8 mouse cellular contexts compared by ENCODE assay signal in genomic region chr5:125709160-125709559, GRCm38 (mm10).
DNase-seq lines count a peak whose midpoint lies in the region; ATAC-seq and TF ChIP-seq lines count a peak whose summit lies in the region.

No protein-coding gene starts in this region.

- no peak for TF ChIP-seq EP300 in lung, postnatal 0 days (IDR thresholded peaks at IDR 0.05)

- no peak for TF ChIP-seq CTCF in lung, postnatal 0 days (IDR thresholded peaks at IDR 0.05)

- H3K27ac ChIP-seq in lung, postnatal 0 days (ENCODE audit: low read length), result no peak overlapping the region

- no peak for ATAC-seq in lung, postnatal 0 days

- H3K9me3 ChIP-seq in lung, postnatal 0 days (ENCODE audit: low read length), result no peaks in the 10 kb centered on the region

- intact Hi-C loops in gastrocnemius, postnatal 36 days (cut with DNase I), result no loop called here

- WGBS in lung, postnatal 0 days, result 6% methylated on average over 3 of the region's 3 CpGs

- no peaks in the 10 kb centered on the region for H3K4me1 ChIP-seq in lung, postnatal 0 days (ENCODE audit: insufficient read depth, low read depth, low read length)

- H3K36me3 ChIP-seq in lung, postnatal 0 days (ENCODE audit: insufficient read depth, low read length), result no peaks in the 10 kb centered on the region

- H3K4me2 ChIP-seq in lung, postnatal 0 days (replicated peaks; ENCODE audit: low read depth, low read length), result no peak overlapping the region

- no peaks in the 10 kb centered on the region for H3K27me3 ChIP-seq in lung, postnatal 0 days (replicated peaks; ENCODE audit: insufficient read depth, low read length)

- H3K4me3 ChIP-seq in lung, postnatal 0 days (ENCODE audit: low read depth, low read length), result no peak overlapping the region

- peak; percentile 4 to 13 for DNase-seq in lung, adult 18-20 months
- DNase-seq in lung, postnatal 0 days (ENCODE audit: low spot score), result no peak
- peak; percentile 85 for DNase-seq in ZHBTc4 (ENCODE audit: low read depth, low spot score)
- peak; percentile 22 for DNase-seq in cerebellum, adult 8-10 months
- DNase-seq in gastrocnemius, postnatal 36 days, result peak; percentile 25 to 35
- DNase-seq in left cerebral cortex, adult 8-10 months (ENCODE audit: low spot score in 2 of 2), result peak; percentile 59 to 68
- peak; percentile 83 for DNase-seq in right cerebral cortex, postnatal 14 days
- no peak for DNase-seq in spleen, postnatal 4 days (ENCODE audit: low spot score in 2 of 2)

- H3K9ac ChIP-seq in lung, postnatal 0 days (replicated peaks; ENCODE audit: low read depth), result no peak overlapping the region

Comparison
In these comparisons a context has a peak if more than half of its experiments do, and no peak if none do; other contexts are left out.
1. DNase-seq: peak in lung, adult 18-20 months (2 of 2), ZHBTc4 (single experiment), cerebellum, adult 8-10 months (single experiment), gastrocnemius, postnatal 36 days (2 of 2), left cerebral cortex, adult 8-10 months (2 of 2) and right cerebral cortex, postnatal 14 days (single experiment); none in lung, postnatal 0 days (single experiment) and spleen, postnatal 4 days (0 of 2).